Comparison of ENCODE assay signal across 11 mouse cellular contexts in genomic region chr8:79381771-79382170, GRCm38 (mm10). TPM values are rescaled to one million over a fixed set of nuclear protein-coding genes. Genes with fewer than 3 reads are reported as not detected.
DNase-seq lines count a peak whose midpoint lies in the region; ATAC-seq and TF ChIP-seq lines count a peak whose summit lies in the region.
"Had no signal": no experiment of that assay in that cellular context is flagged by ENCODE, and none has a peak within 500 bp of the region (broad histone marks: within the 10 kb centered on the region; RNA-seq: fewer than 3 reads in every experiment).

No protein-coding gene starts in this region.

- H3K4me3 ChIP-seq in heart, embryonic 15.5 days, result no peak overlapping the region
- no peak overlapping the region for H3K4me3 ChIP-seq in heart, embryonic 11.5 days (ENCODE audit: low read depth, low read length)
- H3K4me3 ChIP-seq in midbrain, embryonic 15.5 days, result no peak overlapping the region
- H3K4me3 ChIP-seq in midbrain, embryonic 11.5 days (ENCODE audit: low read depth, low read length), result no peak overlapping the region
- H3K4me3 ChIP-seq in forebrain, embryonic 15.5 days, result no peak overlapping the region
- no peak overlapping the region for H3K4me3 ChIP-seq in limb, embryonic 14.5 days (replicated peaks; ENCODE audit: low read length)
- H3K4me3 ChIP-seq: liver, embryonic 13.5 days had no signal

- 52% methylated on average over 6 of the region's 6 CpGs for WGBS in heart, embryonic 15.5 days
- WGBS in heart, embryonic 11.5 days (ENCODE audit: insufficient replicate concordance), result 57% methylated on average over 6 of the region's 6 CpGs
- 49% methylated on average over 6 of the region's 6 CpGs for WGBS in midbrain, embryonic 15.5 days
- 71% methylated on average over 6 of the region's 6 CpGs for WGBS in midbrain, embryonic 11.5 days
- WGBS in forebrain, embryonic 15.5 days, result 28% methylated on average over 6 of the region's 6 CpGs
- WGBS in limb, embryonic 14.5 days, result 21% methylated on average over 6 of the region's 6 CpGs

- no peaks in the 10 kb centered on the region for H3K9me3 ChIP-seq in heart, embryonic 15.5 days (replicated peaks)
- no peaks in the 10 kb centered on the region for H3K9me3 ChIP-seq in heart, embryonic 11.5 days (replicated peaks; ENCODE audit: control insufficient read depth, low read length)
- H3K9me3 ChIP-seq in midbrain, embryonic 15.5 days, result no peaks in the 10 kb centered on the region
- no peaks in the 10 kb centered on the region for H3K9me3 ChIP-seq in midbrain, embryonic 11.5 days (ENCODE audit: control insufficient read depth, low read length)
- H3K9me3 ChIP-seq in forebrain, embryonic 15.5 days, result no peaks in the 10 kb centered on the region
- no peaks in the 10 kb centered on the region for H3K9me3 ChIP-seq in limb, embryonic 14.5 days (ENCODE audit: control insufficient read depth, low read length)
- H3K9me3 ChIP-seq: liver, embryonic 13.5 days had no signal

- no peak for TF ChIP-seq POLR2A in limb, embryonic 14.5 days (IDR thresholded peaks at IDR 0.05; ENCODE audit: borderline replicate concordance, extremely low read depth, insufficient read depth, insufficient read length)

- H3K36me3 ChIP-seq in heart, embryonic 15.5 days, result no peaks in the 10 kb centered on the region; the same call in 1 of the 2 replicates
- 0 out of 2 replicates have a peak, but pooled peaks cover 3% of the 10 kb centered on the region for H3K36me3 ChIP-seq in heart, embryonic 11.5 days (ENCODE audit: control insufficient read depth, insufficient read depth, low read length)
- no peaks in the 10 kb centered on the region for H3K36me3 ChIP-seq in midbrain, embryonic 15.5 days (replicated peaks)
- no peaks in the 10 kb centered on the region for H3K36me3 ChIP-seq in midbrain, embryonic 11.5 days (ENCODE audit: control insufficient read depth, insufficient read depth, low read length)
- H3K36me3 ChIP-seq in forebrain, embryonic 15.5 days, result no peaks in the 10 kb centered on the region
- 0 out of 2 replicates have a peak, but pooled peaks cover 5% of the 10 kb centered on the region for H3K36me3 ChIP-seq in limb, embryonic 14.5 days (ENCODE audit: control insufficient read depth, insufficient read depth, low read length)
- H3K36me3 ChIP-seq: liver, embryonic 13.5 days had no signal

- H3K27me3 ChIP-seq in heart, embryonic 15.5 days, result no peaks in the 10 kb centered on the region
- H3K27me3 ChIP-seq in heart, embryonic 11.5 days (ENCODE audit: control insufficient read depth, insufficient read depth, low read length), result no peaks in the 10 kb centered on the region
- no peaks in the 10 kb centered on the region for H3K27me3 ChIP-seq in midbrain, embryonic 15.5 days (replicated peaks)
- no peaks in the 10 kb centered on the region for H3K27me3 ChIP-seq in midbrain, embryonic 11.5 days (ENCODE audit: control insufficient read depth, insufficient read depth, low read length)
- no peaks in the 10 kb centered on the region for H3K27me3 ChIP-seq in forebrain, embryonic 15.5 days
- H3K27me3 ChIP-seq in limb, embryonic 14.5 days (ENCODE audit: control insufficient read depth, insufficient read depth, low read length), result no peaks in the 10 kb centered on the region

- H3K4me2 ChIP-seq in heart, embryonic 15.5 days, result no peak overlapping the region
- no peak overlapping the region for H3K4me2 ChIP-seq in heart, embryonic 11.5 days
- H3K4me2 ChIP-seq in midbrain, embryonic 15.5 days, result no peak overlapping the region
- no peak overlapping the region for H3K4me2 ChIP-seq in midbrain, embryonic 11.5 days
- H3K4me2 ChIP-seq in forebrain, embryonic 15.5 days (replicated peaks), result no peak overlapping the region
- no peak overlapping the region for H3K4me2 ChIP-seq in limb, embryonic 14.5 days (replicated peaks; ENCODE audit: low read depth, low read length, severe bottlenecking)
- H3K4me2 ChIP-seq: liver, embryonic 13.5 days had no signal

- 0 out of 2 replicates have a peak, but pooled peaks have one; percentile 24 for ATAC-seq in heart, embryonic 15.5 days (replicated peaks; ENCODE audit: insufficient number of reproducible peaks, insufficient read depth, low FRiP score, low read depth)
- ATAC-seq in heart, embryonic 11.5 days (replicated peaks; ENCODE audit: insufficient number of reproducible peaks, low FRiP score, low TSS enrichment), result no peak
- ATAC-seq in midbrain, embryonic 15.5 days (replicated peaks), result 0 out of 2 replicates have a peak, but pooled peaks have one; percentile 22
- ATAC-seq in midbrain, embryonic 11.5 days (ENCODE audit: low FRiP score), result no peak
- ATAC-seq in forebrain, embryonic 15.5 days (replicated peaks), result peak; percentile 59
- peak; percentile 55 for ATAC-seq in limb, embryonic 14.5 days (ENCODE audit: low FRiP score, low read depth)
- ATAC-seq in monocyte, adult 5-6 weeks (replicated peaks; ENCODE audit: insufficient number of reproducible peaks, low FRiP score, low TSS enrichment, poor library complexity, severe bottlenecking), result no peak
- no peak for ATAC-seq in megakaryocyte progenitor cell, adult 5-6 weeks (replicated peaks; ENCODE audit: poor library complexity)
- ATAC-seq: inflammation-experienced regulatory T-cells, adult 6 months had no signal

- H3K27ac ChIP-seq in heart, embryonic 15.5 days, result peak overlapping the region; percentile 26; the same call in 1 of the 2 replicates
- H3K27ac ChIP-seq in heart, embryonic 11.5 days (ENCODE audit: low read depth, low read length), result no peak overlapping the region
- H3K27ac ChIP-seq in midbrain, embryonic 15.5 days, result no peak overlapping the region
- no peak overlapping the region for H3K27ac ChIP-seq in midbrain, embryonic 11.5 days (ENCODE audit: low read depth, low read length)
- H3K27ac ChIP-seq in forebrain, embryonic 15.5 days (replicated peaks), result no peak overlapping the region
- no peak overlapping the region for H3K27ac ChIP-seq in limb, embryonic 14.5 days (replicated peaks; ENCODE audit: low read depth, low read length)
- H3K27ac ChIP-seq: liver, embryonic 13.5 days had no signal

- no peak for DNase-seq in midbrain, embryonic 11.5 days (ENCODE audit: low spot score, missing footprints)
- no peak for DNase-seq in limb, embryonic 14.5 days (ENCODE audit: low spot score)
- DNase-seq: liver, embryonic 13.5 days; thymus, postnatal 14 days had no signal

- peaks cover 50% of the 10 kb centered on the region for H3K4me1 ChIP-seq in heart, embryonic 15.5 days (replicated peaks)
- H3K4me1 ChIP-seq in heart, embryonic 11.5 days (ENCODE audit: control insufficient read depth, insufficient read depth, low read length), result peaks cover 39% of the 10 kb centered on the region
- H3K4me1 ChIP-seq in midbrain, embryonic 15.5 days, result peaks cover 52% of the 10 kb centered on the region
- H3K4me1 ChIP-seq in midbrain, embryonic 11.5 days (ENCODE audit: control insufficient read depth, insufficient read depth, low read length), result peaks cover 22% of the 10 kb centered on the region
- peaks cover 52% of the 10 kb centered on the region for H3K4me1 ChIP-seq in forebrain, embryonic 15.5 days
- H3K4me1 ChIP-seq in limb, embryonic 14.5 days (ENCODE audit: control insufficient read depth, insufficient read depth, low read length), result peaks cover 64% of the 10 kb centered on the region

- H3K9ac ChIP-seq in heart, embryonic 15.5 days, result no peak overlapping the region
- H3K9ac ChIP-seq in heart, embryonic 11.5 days (ENCODE audit: low read depth, low read length), result no peak overlapping the region
- H3K9ac ChIP-seq in midbrain, embryonic 15.5 days, result no peak overlapping the region
- no peak overlapping the region for H3K9ac ChIP-seq in midbrain, embryonic 11.5 days (ENCODE audit: low read length)
- H3K9ac ChIP-seq in forebrain, embryonic 15.5 days (replicated peaks), result no peak overlapping the region
- no peak overlapping the region for H3K9ac ChIP-seq in limb, embryonic 14.5 days (ENCODE audit: low read depth, low read length, severe bottlenecking)
- H3K9ac ChIP-seq: liver, embryonic 13.5 days had no signal

RNA-seq across cellular contexts. Expression of gene Smad1, which starts 17.5 kb away (rescaled TPM):
- 17.9 and 22.2 TPM in 2 replicates for polyA plus RNA-seq in heart, embryonic 15.5 days (2015; fragmentation: Nextera tagmentation; extraction: Ambion mirVana)
- polyA plus RNA-seq in heart, embryonic 11.5 days (2014; fragmentation: Nextera tagmentation; extraction: Ambion mirVana), result 23.0 and 26.2 TPM in 2 replicates
- 64.4 and 65.9 TPM in 2 replicates for polyA plus RNA-seq in midbrain, embryonic 15.5 days (2015; fragmentation: Nextera tagmentation; extraction: Ambion mirVana)
- polyA plus RNA-seq in midbrain, embryonic 11.5 days (2014; fragmentation: Nextera tagmentation; extraction: Ambion mirVana), result 55.5 and 63.1 TPM in 2 replicates
- 63.6 and 66.6 TPM in 2 replicates for polyA plus RNA-seq in forebrain, embryonic 15.5 days (2015; fragmentation: Nextera tagmentation; extraction: Ambion mirVana)
- 41.6 and 61.1 TPM in 2 replicates for polyA plus RNA-seq in limb, embryonic 14.5 days (2012; rRNA removed)
- polyA plus RNA-seq in limb, embryonic 14.5 days (2014; fragmentation: Nextera tagmentation; extraction: Ambion mirVana), result 71.8 and 73.7 TPM in 2 replicates
- 20.4 to 33.2 TPM (median 21.8 TPM) in 3 replicates for total RNA-seq in monocyte, adult 5-6 weeks (2017)
- total RNA-seq in megakaryocyte progenitor cell, adult 5-6 weeks (2015), result 12.7 and 15.2 TPM in 2 replicates
- total RNA-seq in megakaryocyte progenitor cell, adult 5-6 weeks (2017), result 12.0 and 15.2 TPM in 2 replicates

Comparison
In these comparisons a context has a peak if more than half of its experiments do, and no peak if none do; other contexts are left out.
1. ATAC-seq: peak in heart, embryonic 15.5 days (single experiment), midbrain, embryonic 15.5 days (single experiment), forebrain, embryonic 15.5 days (single experiment) and limb, embryonic 14.5 days (single experiment); none in heart, embryonic 11.5 days (single experiment), midbrain, embryonic 11.5 days (single experiment), monocyte, adult 5-6 weeks (single experiment) and megakaryocyte progenitor cell, adult 5-6 weeks (single experiment).